8 mouse cellular contexts compared by ENCODE assay signal in the genomic region with DNA sequence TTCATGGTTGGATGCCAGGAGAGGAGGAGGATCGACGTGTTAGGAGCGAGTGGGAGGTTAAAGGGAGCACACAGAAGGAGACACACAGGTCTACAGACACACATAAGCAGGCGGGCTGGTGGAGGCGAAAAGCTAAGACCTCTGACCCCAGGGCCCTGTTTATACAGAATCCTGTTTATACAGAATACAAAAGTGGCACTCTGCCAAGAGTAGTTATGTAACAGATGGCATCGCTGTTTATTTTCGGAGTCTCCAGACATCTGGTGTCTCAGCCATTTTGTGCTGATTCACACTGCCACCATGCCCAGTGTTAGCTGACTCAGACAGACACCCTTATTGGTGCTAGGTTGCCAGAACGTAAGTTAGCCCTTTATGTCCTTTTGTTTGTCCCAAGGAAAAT. TPM values are rescaled to one million over a fixed set of nuclear protein-coding genes. Genes with fewer than 3 reads are reported as not detected.
DNase-seq lines count a peak whose midpoint lies in the region; ATAC-seq and TF ChIP-seq lines count a peak whose summit lies in the region.

No protein-coding gene starts in this region.

- H3K9ac ChIP-seq in liver, postnatal 0 days (replicated peaks), result no peak overlapping the region
- H3K9ac ChIP-seq in liver, embryonic 12.5 days, result no peak overlapping the region
- H3K9ac ChIP-seq in forebrain, embryonic 15.5 days (replicated peaks), result no peak overlapping the region

- no peaks in the 10 kb centered on the region for H3K27me3 ChIP-seq in liver, postnatal 0 days (ENCODE audit: insufficient read depth, low read length)
- no peaks in the 10 kb centered on the region for H3K27me3 ChIP-seq in liver, embryonic 12.5 days (replicated peaks)
- H3K27me3 ChIP-seq in forebrain, embryonic 15.5 days, result no peaks in the 10 kb centered on the region

- H3K9me3 ChIP-seq in liver, postnatal 0 days (ENCODE audit: low read length), result no peaks in the 10 kb centered on the region
- H3K9me3 ChIP-seq in liver, embryonic 12.5 days (replicated peaks), result no peaks in the 10 kb centered on the region
- no peaks in the 10 kb centered on the region for H3K9me3 ChIP-seq in forebrain, embryonic 15.5 days

- no peak for DNase-seq in liver, postnatal 0 days
- DNase-seq in cerebellum, adult 11-12 months, result peak; percentile 51
- DNase-seq in layer of hippocampus, postnatal 36 days, result peak; percentile 32 to 41
- peak; percentile 37 for DNase-seq in retina, embryonic 14.5 days (ENCODE audit: low spot score)
- no peak for DNase-seq in urinary bladder, adult 2 months (ENCODE audit: low spot score)
- DNase-seq in thymus, postnatal 10 days (ENCODE audit: low spot score in 2 of 2), result no peak

- no peaks in the 10 kb centered on the region for H3K36me3 ChIP-seq in liver, postnatal 0 days (replicated peaks; ENCODE audit: insufficient read depth, low read length)
- no peaks in the 10 kb centered on the region for H3K36me3 ChIP-seq in liver, embryonic 12.5 days
- no peaks in the 10 kb centered on the region for H3K36me3 ChIP-seq in forebrain, embryonic 15.5 days

- ATAC-seq in liver, postnatal 0 days, result peak; percentile 70
- no peak for ATAC-seq in liver, embryonic 12.5 days
- ATAC-seq in forebrain, embryonic 15.5 days (replicated peaks), result peak; percentile 77

- TF ChIP-seq EP300 in liver, postnatal 0 days (IDR thresholded peaks at IDR 0.05; ENCODE audit: low read depth), result no peak

- H3K4me2 ChIP-seq in liver, postnatal 0 days (ENCODE audit: low read depth, low read length), result no peak overlapping the region
- H3K4me2 ChIP-seq in liver, embryonic 12.5 days, result no peak overlapping the region
- H3K4me2 ChIP-seq in forebrain, embryonic 15.5 days (replicated peaks), result no peak overlapping the region

- no peak overlapping the region for H3K27ac ChIP-seq in liver, postnatal 0 days (ENCODE audit: low read depth)
- no peak overlapping the region for H3K27ac ChIP-seq in liver, embryonic 12.5 days
- H3K27ac ChIP-seq in forebrain, embryonic 15.5 days (replicated peaks), result no peak overlapping the region

- no peak overlapping the region for H3K4me3 ChIP-seq in liver, postnatal 0 days (ENCODE audit: low read depth, low read length)
- no peak overlapping the region for H3K4me3 ChIP-seq in liver, embryonic 12.5 days
- no peak overlapping the region for H3K4me3 ChIP-seq in forebrain, embryonic 15.5 days

- H3K4me1 ChIP-seq in liver, postnatal 0 days (ENCODE audit: insufficient read depth), result peaks cover 3% of the 10 kb centered on the region; the same call in 1 of the 2 replicates
- H3K4me1 ChIP-seq in liver, embryonic 12.5 days, result peaks cover 12% of the 10 kb centered on the region
- H3K4me1 ChIP-seq in forebrain, embryonic 15.5 days, result peaks cover 7% of the 10 kb centered on the region

- TF ChIP-seq CTCF in liver, postnatal 0 days (IDR thresholded peaks at IDR 0.05; ENCODE audit: low read depth), result no peak

- 51% methylated on average over 8 of the region's 8 CpGs for WGBS in liver, postnatal 0 days (ENCODE audit: insufficient replicate concordance)
- WGBS in liver, embryonic 12.5 days (ENCODE audit: insufficient replicate concordance), result 72% methylated on average over 8 of the region's 8 CpGs
- 49% methylated on average over 8 of the region's 8 CpGs for WGBS in forebrain, embryonic 15.5 days

RNA-seq across cellular contexts. Expression of a gene that starts 18.0 kb away (rescaled TPM):
- polyA plus RNA-seq in liver, postnatal 0 days (2015; fragmentation: Nextera tagmentation; extraction: Ambion mirVana), result 10.3 and 12.5 TPM in 2 replicates
- 10.6 and 11.0 TPM in 2 replicates for polyA plus RNA-seq in liver, embryonic 12.5 days (2016; fragmentation: Nextera tagmentation; extraction: Ambion mirVana)
- polyA plus RNA-seq in forebrain, embryonic 15.5 days (2015; fragmentation: Nextera tagmentation; extraction: Ambion mirVana), result 1.1 and 1.4 TPM in 2 replicates
- total RNA-seq in layer of hippocampus, postnatal 36 days (2021), result 1 to 10 TPM; 2.9 to 3.8 TPM
- 28.4 and 29.7 TPM in 2 replicates for polyA plus RNA-seq in urinary bladder, adult 2 months (2012; rRNA removed)

RNA-seq across cellular contexts. Expression of a gene that starts 19.9 kb away (rescaled TPM):
- polyA plus RNA-seq in liver, postnatal 0 days (2015; fragmentation: Nextera tagmentation; extraction: Ambion mirVana), result 6.9 and 7.0 TPM in 2 replicates
- polyA plus RNA-seq in liver, embryonic 12.5 days (2016; fragmentation: Nextera tagmentation; extraction: Ambion mirVana), result 14.4 and 16.9 TPM in 2 replicates
- 16.0 and 18.5 TPM in 2 replicates for polyA plus RNA-seq in forebrain, embryonic 15.5 days (2015; fragmentation: Nextera tagmentation; extraction: Ambion mirVana)
- 10 to 100 TPM; 13.3 to 14.1 TPM for total RNA-seq in layer of hippocampus, postnatal 36 days (2021)
- 12.2 and 13.7 TPM in 2 replicates for polyA plus RNA-seq in urinary bladder, adult 2 months (2012; rRNA removed)

Comparison
In these comparisons a context has a peak if more than half of its experiments do, and no peak if none do; other contexts are left out.
1. DNase-seq: peak in cerebellum, adult 11-12 months (single experiment), layer of hippocampus, postnatal 36 days (2 of 2) and retina, embryonic 14.5 days (single experiment); none in liver, postnatal 0 days (single experiment), urinary bladder, adult 2 months (single experiment) and thymus, postnatal 10 days (0 of 2).